Mouse (Mus musculus) cerebellum, adult 2 months (tissue): ENCODE measurements around the gene Bcat1. TPM values are rescaled to one million over a fixed set of nuclear protein-coding genes. Genes with fewer than 3 reads are reported as not detected.

Experiments used
- DNase-seq, 2 experiments: peaks; one replicate each; pipeline ENCODE4 v3.0.0; 2021
- H3K27ac ChIP-seq: fragments of 200-500 bp; 2 replicates; pipeline ENCODE4 v1.5.1; 2012; ENCODE audit warnings: low read length, control low read depth, inconsistent platforms; ENCODE audit not compliant: insufficient read depth
- H3K27me3 ChIP-seq: fragments of 200-500 bp; 2 replicates; pipeline ENCODE4 v1.6.1; 2012; ENCODE audit warnings: inconsistent platforms, mild to moderate bottlenecking, low read length, moderate library complexity; ENCODE audit not compliant: control insufficient read depth, insufficient read depth
- H3K4me1 ChIP-seq: fragments of 200-500 bp; 2 replicates; pipeline ENCODE4 v1.6.1; 2011; ENCODE audit warnings: low read length; ENCODE audit not compliant: control insufficient read depth, insufficient read depth
- H3K4me3 ChIP-seq: fragments of 200-500 bp; replicated peaks from 2 replicates; pipeline ENCODE3; 2011; ENCODE audit warnings: mild to moderate bottlenecking, low read depth, low read length, control low read depth; ENCODE audit not compliant: insufficient read depth
- CTCF ChIP-seq: fragments of 200-500 bp; IDR thresholded peaks from 2 replicates; pipeline ENCODE4 v1.5.1; 2011; ENCODE audit warnings: low read depth, mild to moderate bottlenecking, control low read depth, low read length, moderate library complexity, borderline replicate concordance; ENCODE audit not compliant: insufficient read depth
- POLR2A ChIP-seq: fragments of 200-500 bp; IDR thresholded peaks from 2 replicates; pipeline ENCODE4 v1.6.1; 2011; ENCODE audit warnings: low read length, control low read depth, borderline replicate concordance; ENCODE audit not compliant: insufficient read depth
- WGBS: fragments of 180-500 bp; shearing (Covaris S2); methylation state at CpG from one replicate; pipeline ENCODE4 v1.1.7; 2018; 5-methylcytosine and 5-hydroxymethylcytosine counted together
- polyA plus RNA-seq: library from polyadenylated mRNA; depleted of rRNA; stranded (reverse); fragments of >200 nt; gene quantifications from 2 replicates; pipeline ENCODE4 v1.2.3, GENCODE M21; 2012

Gene Bcat1
- polyA plus RNA-seq, 1 experiment: 53.7 TPM

GRCm38 (mm10) chr6:145062763-145063162 is 13.2 kb downstream of the Bcat1 start:
- Histone ChIP-seq H3K27me3 (no peaks in the 10 kb centered on the region), H3K4me3 (no peak overlapping the region), H3K4me1 (no peaks in the 10 kb centered on the region), H3K27ac (no peak overlapping the region)
- TF ChIP-seq POLR2A (no peak), CTCF (no peak)
- whole genome bisulfite sequencing: 62% methylated on average over 4 of the region's 4 CpGs
- DNase-seq: no peak

- Histone ChIP-seq H3K27me3 (no peaks in the 10 kb centered on the region), H3K4me3 (no peak overlapping the region), H3K27ac (no peak overlapping the region), H3K4me1 (no peaks in the 10 kb centered on the region)
- DNase-seq: no peak
- WGBS: 97% methylated on average over 1 of the region's 1 CpGs
- no peak for TF ChIP-seq CTCF
- no peak for TF ChIP-seq POLR2A
These were observed 14.6 kb downstream of the Bcat1 start for GRCm38 (mm10) chr6:145061361-145061760.

DNA sequence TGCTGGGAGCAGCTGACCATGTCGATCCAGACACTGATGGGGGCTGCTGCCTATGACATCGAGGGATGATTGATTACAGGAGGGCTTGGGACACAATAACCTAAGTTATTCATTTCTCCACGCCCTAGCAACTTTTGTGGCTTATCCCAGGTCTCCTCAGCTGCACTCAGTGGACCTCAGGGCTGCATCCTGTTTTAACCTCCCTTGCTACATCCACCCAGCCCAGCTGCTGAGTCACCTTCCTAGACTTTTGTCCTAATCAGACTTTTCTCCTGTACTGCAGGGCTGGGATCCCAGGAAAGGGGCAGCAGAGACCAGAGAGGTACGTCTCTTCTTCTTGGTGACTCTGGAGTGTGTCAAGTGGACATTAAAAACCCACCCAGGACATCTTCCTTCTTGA is 19.9 kb downstream of the Bcat1 start:
- Histone ChIP-seq H3K4me3 (no peak overlapping the region), H3K27me3 (no peaks in the 10 kb centered on the region), H3K4me1 (no peaks in the 10 kb centered on the region), H3K27ac (no peak overlapping the region)
- no peak for TF ChIP-seq POLR2A
- TF ChIP-seq CTCF: no peak
- WGBS: 78% methylated on average over 4 of the region's 4 CpGs
- peak in 1 of 2 experiments; percentile 2 for DNase-seq

GRCm38 (mm10) chr6:145055277-145055858 is 20.6 kb downstream of the Bcat1 start:
- WGBS: 55% methylated on average over 6 of the region's 6 CpGs
- Histone ChIP-seq H3K4me3 (no peak overlapping the region), H3K4me1 (no peaks in the 10 kb centered on the region), H3K27ac (no peak overlapping the region), H3K27me3 (no peaks in the 10 kb centered on the region)
- TF ChIP-seq POLR2A: no peak
- no peak for TF ChIP-seq CTCF
- no peak for DNase-seq

DNA sequence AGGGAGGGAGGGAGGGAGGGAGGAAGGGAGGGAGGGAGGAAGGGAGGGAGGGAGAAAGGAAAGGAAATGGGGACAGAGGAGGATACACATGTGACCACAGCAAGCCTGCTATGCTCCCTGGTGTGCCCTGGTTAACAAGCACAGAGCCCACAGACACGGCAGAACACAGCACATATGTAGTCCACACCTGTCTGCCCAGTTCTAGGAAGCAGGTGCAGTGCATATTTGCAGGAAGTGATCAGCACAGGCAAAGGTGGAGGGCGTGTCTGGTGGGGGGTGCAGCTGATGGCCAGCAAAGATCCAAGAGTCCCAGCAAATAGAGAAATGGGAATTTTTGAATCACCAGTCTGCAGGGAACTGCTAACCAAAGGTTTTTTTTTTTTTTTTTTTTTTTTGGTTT is 23.3 kb downstream of the Bcat1 start:
- Histone ChIP-seq H3K27ac (no peak overlapping the region), H3K4me3 (no peak overlapping the region), H3K4me1 (peaks cover 2% of the 10 kb centered on the region; the same call in 1 of the 2 replicates), H3K27me3 (no peaks in the 10 kb centered on the region)
- no peak for DNase-seq
- TF ChIP-seq POLR2A (no peak), CTCF (no peak)
- 78% methylated on average over 2 of the region's 2 CpGs for WGBS

DNA sequence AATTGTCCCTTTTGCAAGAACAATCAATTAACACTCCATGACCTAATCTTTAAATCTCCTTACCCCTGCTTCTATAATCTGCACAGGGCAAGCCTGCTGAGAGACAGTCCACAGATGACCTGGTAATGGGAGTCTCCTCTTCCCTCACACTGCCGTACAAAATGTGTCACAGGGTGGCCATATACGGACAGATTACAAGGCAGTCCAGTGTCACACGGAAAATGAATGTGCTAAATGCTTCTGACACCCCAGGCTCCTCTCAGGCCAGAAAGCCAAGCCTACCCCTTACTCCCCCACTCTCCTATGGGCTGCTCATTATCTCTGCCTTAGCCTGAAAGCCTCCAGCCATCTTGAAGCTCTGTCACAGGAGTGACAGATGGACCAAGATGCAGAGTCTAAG is 25.1 kb downstream of the Bcat1 start:
- TF ChIP-seq CTCF: no peak
- no peak for TF ChIP-seq POLR2A
- peak in 1 of 2 experiments; percentile 3 for DNase-seq
- Histone ChIP-seq H3K4me3 (no peak overlapping the region), H3K27ac (no peak overlapping the region), H3K27me3 (no peaks in the 10 kb centered on the region), H3K4me1 (peaks cover 2% of the 10 kb centered on the region; the same call in 1 of the 2 replicates)
- 76% methylated on average over 3 of the region's 3 CpGs for WGBS

- H3K27me3 ChIP-seq: no peaks in the 10 kb centered on the region
- 1% methylated on average over 64 of the region's 64 CpGs for WGBS
- TF ChIP-seq POLR2A (no peak), CTCF (peak; percentile 6; the same call in 1 of the 2 replicates)
- peak; percentile 54 to 59 for DNase-seq
- peaks cover 2% of the 10 kb centered on the region; the same call in 1 of the 2 replicates for H3K4me1 ChIP-seq
- no peak overlapping the region for H3K27ac ChIP-seq
- peak overlapping the region; percentile 54 for H3K4me3 ChIP-seq
These were observed 27.6 kb downstream of the Bcat1 start for GRCm38 (mm10) chr6:145048131-145048997.
